Mouse (Mus musculus) urinary bladder, postnatal 36 days (tissue): ENCODE data around the gene Igll1.

Source experiments
- DNase-seq, 2 experiments: peaks; one replicate each; pipeline ENCODE4 v3.0.0; 2022; ENCODE audit warnings: low spot score in 2 of 2, mixed read lengths in 1 of 2

The Igll1 gene

GRCm38 (mm10) chr16:16854836-16855235 lies 8.9 kb downstream of the Igll1 start:
- peak; percentile 28 to 33 for DNase-seq

- no peak for DNase-seq
These were observed 11.4 kb downstream of the Igll1 start for GRCm38 (mm10) chr16:16852411-16852810.

GRCm38 (mm10) chr16:16849196-16849595 lies 14.6 kb downstream of the Igll1 start:
- no peak for DNase-seq

- DNase-seq: no peak
These were observed 34.1 kb downstream of the Igll1 start for GRCm38 (mm10) chr16:16829671-16830070.

GRCm38 (mm10) chr16:16828757-16829615 lies 34.8 kb downstream of the Igll1 start, which contains the start of gene Spag6l:
Gene Spag6l, minus strand, starts transcription at chr16:16829456.
- peak in 1 of 2 experiments; percentile 2 for DNase-seq

GRCm38 (mm10) chr16:16826223-16826622 lies 37.6 kb downstream of the Igll1 start:
- no peak for DNase-seq

GRCm38 (mm10) chr16:16825476-16825875 lies 38.3 kb downstream of the Igll1 start:
- DNase-seq: no peak
